Mouse (Mus musculus): ENCODE results near the gene Fas. TPM values are rescaled to one million over a fixed set of nuclear protein-coding genes. Genes with fewer than 3 reads are reported as not detected.

Gene Fas
- not detected in 2 replicates for polyA plus RNA-seq (2012)

- no peak for TF ChIP-seq GATA1 (IDR thresholded peaks at IDR 0.05; ENCODE audit: low read length)
Measured at GRCm38 (mm10) chr19:34289948-34290789, at the start of gene Fas. Gene Fas, plus strand, starts transcription at chr19:34290666.

GRCm38 (mm10) chr19:34241247-34241915 is 49.1 kb upstream of the Fas start:
- no peak for TF ChIP-seq GATA1 (IDR thresholded peaks at IDR 0.05; ENCODE audit: low read length)

- TF ChIP-seq GATA1 (IDR thresholded peaks at IDR 0.05; ENCODE audit: low read length): no peak
Measured at GRCm38 (mm10) chr19:34242925-34243324, 47.5 kb upstream of the Fas start.

- no peak for TF ChIP-seq GATA1 (IDR thresholded peaks at IDR 0.05; ENCODE audit: low read length)
Measured at GRCm38 (mm10) chr19:34244056-34244455, 46.4 kb upstream of the Fas start.

GRCm38 (mm10) chr19:34248558-34248957 is 41.9 kb upstream of the Fas start:
- TF ChIP-seq GATA1 (IDR thresholded peaks at IDR 0.05; ENCODE audit: low read length): no peak

- no peak for TF ChIP-seq GATA1 (IDR thresholded peaks at IDR 0.05; ENCODE audit: low read length)
Measured at GRCm38 (mm10) chr19:34250621-34251020, 39.8 kb upstream of the Fas start.

- no peak for TF ChIP-seq GATA1 (IDR thresholded peaks at IDR 0.05; ENCODE audit: low read length)
Measured at GRCm38 (mm10) chr19:34251900-34252299, 38.6 kb upstream of the Fas start.

GRCm38 (mm10) chr19:34252450-34252849 is 38.0 kb upstream of the Fas start:
- TF ChIP-seq GATA1 (IDR thresholded peaks at IDR 0.05; ENCODE audit: low read length): no peak

- TF ChIP-seq GATA1 (IDR thresholded peaks at IDR 0.05; ENCODE audit: low read length): no peak
Measured at GRCm38 (mm10) chr19:34254101-34254879, 36.2 kb upstream of the Fas start.

GRCm38 (mm10) chr19:34254880-34255681 is 35.4 kb upstream of the Fas start, which contains the start of gene Acta2:
Gene Acta2, minus strand, starts transcription at chr19:34255590.
- TF ChIP-seq GATA1 (IDR thresholded peaks at IDR 0.05; ENCODE audit: low read length): no peak

- no peak for TF ChIP-seq GATA1 (IDR thresholded peaks at IDR 0.05; ENCODE audit: low read length)
Measured at GRCm38 (mm10) chr19:34256149-34256548, 34.3 kb upstream of the Fas start.

GRCm38 (mm10) chr19:34256936-34257335 is 33.5 kb upstream of the Fas start:
- no peak for TF ChIP-seq GATA1 (IDR thresholded peaks at IDR 0.05; ENCODE audit: low read length)

- no peak for TF ChIP-seq GATA1 (IDR thresholded peaks at IDR 0.05; ENCODE audit: low read length)
Measured at GRCm38 (mm10) chr19:34262273-34262974, 28.0 kb upstream of the Fas start.

- TF ChIP-seq GATA1 (IDR thresholded peaks at IDR 0.05; ENCODE audit: low read length): no peak
Measured at GRCm38 (mm10) chr19:34265604-34266193, 24.8 kb upstream of the Fas start.
